Mouse (Mus musculus) forebrain, embryonic 11.5 days (tissue): ENCODE measurements at regions not wholly inside any gene's neighbourhood (a gene's known extent, or its start where the extent isn't known, plus 50 kb on each side); places are given as distances from the start of the nearest gene placed in this dataset.

Experiments used
- ATAC-seq: fragments of 200-750 bp; cut with Nextera tagmentation; replicated peaks from 2 replicates; pipeline ENCODE4 v1.8.0; 2017; ENCODE audit warnings: moderate TSS enrichment; ENCODE audit not compliant: low FRiP score
- DNase-seq: peaks from one replicate; pipeline ENCODE4 v3.0.0-alpha.2; 2017; ENCODE audit warnings: low spot score
- H3K27ac ChIP-seq: fragments of 300-500 bp; sonication (generic); 2 replicates; pipeline ENCODE4 v1.5.1; 2014; ENCODE audit warnings: low read depth, low read length
- H3K27me3 ChIP-seq: fragments of 300-500 bp; sonication (generic); 2 replicates; pipeline ENCODE4 v1.6.1; 2014; ENCODE audit warnings: mild to moderate bottlenecking, low read length, mixed read lengths; ENCODE audit not compliant: control insufficient read depth, insufficient read depth
- H3K36me3 ChIP-seq: fragments of 300-500 bp; sonication (generic); 2 replicates; pipeline ENCODE4 v1.6.1; 2014; ENCODE audit warnings: mild to moderate bottlenecking, low read length, moderate library complexity, mixed read lengths; ENCODE audit not compliant: control insufficient read depth, insufficient read depth
- H3K4me1 ChIP-seq: fragments of 300-500 bp; sonication (generic); replicated peaks from 2 replicates; pipeline ENCODE4 v1.6.1; 2014; ENCODE audit warnings: low read length, mixed read lengths; ENCODE audit not compliant: control insufficient read depth, insufficient read depth
- H3K4me2 ChIP-seq: fragments of 300-500 bp; sonication (generic); 2 replicates; pipeline ENCODE4 v1.6.1; 2014; ENCODE audit warnings: low read depth, mild to moderate bottlenecking, low read length, moderate library complexity, mixed read lengths; ENCODE audit not compliant: severe bottlenecking
- H3K4me3 ChIP-seq: fragments of 300-500 bp; sonication (generic); 2 replicates; pipeline ENCODE4 v1.5.1; 2014; ENCODE audit warnings: low read depth, low read length
- H3K9ac ChIP-seq: fragments of 300-500 bp; sonication (generic); 2 replicates; pipeline ENCODE4 v1.6.1; 2014; ENCODE audit warnings: low read length
- H3K9me3 ChIP-seq: fragments of 300-500 bp; sonication (generic); 2 replicates; pipeline ENCODE4 v1.6.1; 2016; ENCODE audit warnings: low read length, mixed read lengths; ENCODE audit not compliant: control insufficient read depth
- WGBS: fragments of 180-500 bp; shearing (Covaris S2); extraction: QIAGEN DNeasy Blood & Tissue Kit; methylation state at CpG from one replicate; pipeline ENCODE4 v1.1.7; 2014; 5-methylcytosine and 5-hydroxymethylcytosine counted together

DNA sequence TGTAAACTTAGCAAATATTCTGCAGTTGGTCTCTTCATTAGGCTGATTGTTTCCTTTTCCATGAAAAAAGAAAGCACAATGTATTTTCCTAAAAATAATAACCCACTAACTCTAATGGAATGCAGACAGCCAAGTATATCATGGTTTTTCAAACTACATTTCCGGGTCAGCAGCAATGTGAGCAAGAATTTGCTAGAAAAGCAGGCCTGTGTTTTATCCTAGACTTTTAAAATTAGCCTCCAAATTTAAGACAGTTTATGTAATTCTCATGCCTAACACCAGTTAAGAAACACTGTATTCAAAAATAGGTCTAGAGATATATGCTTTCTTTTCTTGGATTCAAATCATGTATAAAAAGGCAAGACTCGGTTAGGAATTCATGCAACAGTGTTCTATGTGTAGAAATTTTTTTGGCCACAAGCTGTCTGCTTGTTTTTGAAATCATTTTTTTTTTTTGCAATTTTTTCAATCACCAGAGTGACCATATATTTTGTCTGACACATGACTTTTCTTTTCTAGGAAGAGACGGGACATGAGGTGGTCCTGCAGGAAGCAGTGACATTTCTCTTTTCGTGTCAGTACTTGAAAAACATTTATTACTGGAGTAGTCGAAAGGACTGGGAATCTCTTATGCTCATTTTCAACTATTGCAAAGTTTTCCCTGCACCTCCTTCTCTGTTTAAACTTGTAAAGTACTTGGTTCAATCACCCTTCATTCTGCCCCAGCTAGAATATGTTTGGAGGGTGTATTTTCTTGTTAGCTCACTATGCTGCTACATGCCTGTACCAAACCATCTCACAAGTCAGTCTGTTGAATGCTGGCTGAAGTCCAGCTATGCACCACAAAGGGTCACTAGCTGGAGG lies 59.9 kb upstream of the Alcam start:
- DNase-seq (no peak), ATAC-seq (no peak)
- H3K27me3 ChIP-seq = no peaks in the 10 kb centered on the region
- H3K4me3 ChIP-seq = no peak overlapping the region
- no peak overlapping the region for H3K4me2 ChIP-seq
- WGBS = 93% methylated on average over 5 of the region's 5 CpGs
- no peak overlapping the region for H3K27ac ChIP-seq
- H3K36me3 ChIP-seq = no peaks in the 10 kb centered on the region
- no peak overlapping the region for H3K9ac ChIP-seq
- no peaks in the 10 kb centered on the region for H3K9me3 ChIP-seq
- no peaks in the 10 kb centered on the region for H3K4me1 ChIP-seq

DNA sequence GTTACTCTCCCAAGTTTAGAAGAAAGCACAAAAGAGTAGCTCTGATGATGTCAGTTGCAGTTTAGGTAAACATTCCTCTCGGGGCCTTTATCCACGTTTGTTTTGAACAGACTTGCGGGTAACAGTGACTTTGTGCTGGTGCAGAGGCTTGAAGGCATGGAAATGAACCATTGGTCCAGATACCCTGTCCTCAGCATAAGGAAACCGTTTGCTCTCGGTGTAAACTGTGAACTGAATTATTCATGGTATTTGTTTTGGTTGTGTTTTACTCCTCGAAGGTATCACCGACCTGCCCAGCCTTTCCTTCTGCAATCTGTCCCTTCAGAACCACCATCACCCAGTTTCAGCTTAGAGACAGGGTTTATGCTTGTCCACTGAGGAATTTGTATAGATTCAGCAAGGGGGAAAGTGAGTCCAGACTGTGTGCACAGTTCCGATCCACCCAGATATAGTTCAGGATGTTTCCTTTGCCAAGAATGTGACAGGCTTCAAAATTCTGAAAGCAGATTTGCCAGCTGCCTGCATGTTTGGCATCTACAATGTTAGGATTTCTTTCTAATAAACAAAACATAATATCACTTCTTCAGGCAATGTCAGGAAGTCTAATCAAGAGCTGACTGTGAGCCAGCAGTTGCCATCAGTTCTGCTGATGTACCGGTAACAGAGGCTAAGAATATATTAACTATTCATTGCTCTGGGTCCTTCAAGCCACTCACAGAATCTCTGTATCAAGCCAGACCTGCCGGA lies 54.9 kb upstream of the Alcam start:
- no peak for DNase-seq
- ATAC-seq = no peak

More for the DNA sequence above, 54.9 kb upstream of the Alcam start:
- WGBS = 84% methylated on average over 10 of the region's 10 CpGs
- Histone ChIP-seq H3K4me3 (no peak overlapping the region), H3K27me3 (no peaks in the 10 kb centered on the region), H3K9me3 (no peaks in the 10 kb centered on the region), H3K36me3 (no peaks in the 10 kb centered on the region), H3K27ac (no peak overlapping the region), H3K4me2 (no peak overlapping the region), H3K4me1 (no peaks in the 10 kb centered on the region), H3K9ac (no peak overlapping the region)
